Mouse (Mus musculus) midbrain, embryonic 11.5 days (tissue): ENCODE measurements around the gene Thbs3. TPM values are rescaled to one million over a fixed set of nuclear protein-coding genes. Genes with fewer than 3 reads are reported as not detected.
A peak's percentile ranks its signal among the peaks of the same experiment; 100 is the strongest.

ENCODE experiments used
- ATAC-seq: fragments of 200-750 bp; cut with Nextera tagmentation; 2 replicates; pipeline ENCODE4 v1.8.0; 2017; ENCODE audit warnings: moderate TSS enrichment, moderate library complexity; ENCODE audit not compliant: low FRiP score
- DNase-seq: peaks from one replicate; pipeline ENCODE4 v3.0.0; 2015; ENCODE audit warnings: low spot score; ENCODE audit errors: missing footprints
- H3K27ac ChIP-seq: fragments of 300-500 bp; sonication (generic); 2 replicates; pipeline ENCODE4 v1.5.1; 2014; ENCODE audit warnings: low read depth, low read length
- H3K27me3 ChIP-seq: fragments of 300-500 bp; sonication (generic); 2 replicates; pipeline ENCODE4 v1.6.1; 2014; ENCODE audit warnings: mild to moderate bottlenecking, low read length, moderate library complexity, mixed read lengths; ENCODE audit not compliant: control insufficient read depth, insufficient read depth
- H3K36me3 ChIP-seq: fragments of 300-500 bp; sonication (generic); 2 replicates; pipeline ENCODE4 v1.6.1; 2014; ENCODE audit warnings: mild to moderate bottlenecking, low read length, moderate library complexity, mixed read lengths; ENCODE audit not compliant: control insufficient read depth, insufficient read depth
- H3K4me1 ChIP-seq: fragments of 300-500 bp; sonication (generic); 2 replicates; pipeline ENCODE4 v1.6.1; 2014; ENCODE audit warnings: low read length; ENCODE audit not compliant: control insufficient read depth, insufficient read depth
- H3K4me2 ChIP-seq: fragments of 300-500 bp; sonication (generic); 2 replicates; pipeline ENCODE4 v1.6.1; 2014; ENCODE audit warnings: mild to moderate bottlenecking, moderate library complexity
- H3K4me3 ChIP-seq: fragments of 300-500 bp; sonication (generic); 2 replicates; pipeline ENCODE4 v1.5.1; 2014; ENCODE audit warnings: low read depth, low read length
- H3K9ac ChIP-seq: fragments of 300-500 bp; sonication (generic); 2 replicates; pipeline ENCODE4 v1.6.1; 2014; ENCODE audit warnings: low read length
- H3K9me3 ChIP-seq: fragments of 300-500 bp; sonication (generic); 2 replicates; pipeline ENCODE4 v1.6.1; 2016; ENCODE audit warnings: low read length; ENCODE audit not compliant: control insufficient read depth
- WGBS: fragments of 180-500 bp; shearing (Covaris S2); extraction: QIAGEN DNeasy Blood & Tissue Kit; methylation state at CpG from one replicate; pipeline ENCODE4 v1.1.7; 2014; 5-methylcytosine and 5-hydroxymethylcytosine counted together
- polyA plus RNA-seq: library from polyadenylated mRNA; unstranded; fragments of >200 nt; fragmentation: Nextera tagmentation; extraction: Ambion mirVana; gene quantifications from 2 replicates; pipeline ENCODE4 v1.2.1, GENCODE M21; 2014

Thbs3 gene
- polyA plus RNA-seq, 1 experiment from 2014 or later: 55.8 TPM

- ATAC-seq (no peak), DNase-seq (no peak)
- Histone ChIP-seq H3K4me2 (no peak overlapping the region), H3K4me3 (no peak overlapping the region), H3K27me3 (no peaks in the 10 kb centered on the region), H3K27ac (no peak overlapping the region; the same call in 1 of the 2 replicates), H3K36me3 (peaks cover 5% of the 10 kb centered on the region; the same call in 1 of the 2 replicates), H3K9ac (no peak overlapping the region), H3K4me1 (peaks cover 43% of the 10 kb centered on the region), H3K9me3 (no peaks in the 10 kb centered on the region)
- WGBS: 85% methylated on average over 1 of the region's 1 CpGs
Observed at GRCm38 (mm10) chr3:89218271-89218670, 3.3 kb downstream of the Thbs3 start.

GRCm38 (mm10) chr3:89219546-89219945 lies 4.6 kb downstream of the Thbs3 start:
- no peaks in the 10 kb centered on the region for H3K27me3 ChIP-seq
- ATAC-seq (no peak), DNase-seq (no peak)
- H3K36me3 ChIP-seq: peaks cover 9% of the 10 kb centered on the region; the same call in 1 of the 2 replicates
- no peak overlapping the region for H3K4me2 ChIP-seq
- no peak overlapping the region for H3K4me3 ChIP-seq
- 50% methylated on average over 8 of the region's 8 CpGs for WGBS
- H3K9me3 ChIP-seq: no peaks in the 10 kb centered on the region
- H3K9ac ChIP-seq: no peak overlapping the region; the same call in 1 of the 2 replicates
- H3K4me1 ChIP-seq: peaks cover 54% of the 10 kb centered on the region
- H3K27ac ChIP-seq: peak overlapping the region; percentile 32; the same call in 1 of the 2 replicates

DNA sequence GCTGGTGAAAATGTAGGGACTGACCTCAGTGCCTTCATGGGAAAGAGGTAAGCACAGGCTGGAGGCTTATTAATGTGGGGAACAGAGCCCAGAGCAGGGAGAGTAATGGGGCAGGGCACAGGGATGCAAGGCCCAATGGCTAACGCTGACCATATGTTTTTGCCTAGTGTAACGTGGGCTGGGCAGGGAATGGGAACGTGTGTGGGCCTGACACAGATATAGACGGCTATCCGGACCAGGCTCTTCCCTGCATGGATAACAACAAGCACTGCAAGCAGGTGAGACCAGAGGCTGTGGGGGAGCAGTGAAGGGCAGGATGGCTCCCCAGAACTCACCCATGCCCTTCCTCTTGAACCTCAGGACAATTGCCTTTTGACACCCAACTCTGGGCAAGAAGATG lies 6.2 kb downstream of the Thbs3 start:
- Histone ChIP-seq H3K36me3 (peaks cover 9% of the 10 kb centered on the region; the same call in 1 of the 2 replicates), H3K4me1 (peaks cover 47% of the 10 kb centered on the region), H3K9me3 (no peaks in the 10 kb centered on the region), H3K9ac (no peak overlapping the region), H3K27ac (no peak overlapping the region; the same call in 1 of the 2 replicates), H3K4me3 (no peak overlapping the region), H3K27me3 (no peaks in the 10 kb centered on the region), H3K4me2 (no peak overlapping the region)
- no peak for DNase-seq
- ATAC-seq: no peak
- 80% methylated on average over 5 of the region's 5 CpGs for WGBS

- Histone ChIP-seq H3K9me3 (no peaks in the 10 kb centered on the region), H3K4me2 (peak overlapping the region; percentile 83), H3K4me1 (peaks cover 46% of the 10 kb centered on the region), H3K4me3 (peak overlapping the region; percentile 63), H3K36me3 (peaks cover 9% of the 10 kb centered on the region; the same call in 1 of the 2 replicates), H3K27me3 (no peaks in the 10 kb centered on the region), H3K27ac (peak overlapping the region; percentile 89), H3K9ac (peak overlapping the region; percentile 93)
- WGBS: 33% methylated on average over 11 of the region's 11 CpGs
- DNase-seq (peak; percentile 89), ATAC-seq (no peak)
Observed at GRCm38 (mm10) chr3:89224796-89225195, 9.8 kb downstream of the Thbs3 start.

- Histone ChIP-seq H3K9ac (peak overlapping the region; percentile 93), H3K27me3 (no peaks in the 10 kb centered on the region), H3K36me3 (peaks cover 9% of the 10 kb centered on the region; the same call in 1 of the 2 replicates), H3K4me3 (peak overlapping the region; percentile 63), H3K27ac (peak overlapping the region; percentile 89), H3K9me3 (no peaks in the 10 kb centered on the region), H3K4me1 (peaks cover 46% of the 10 kb centered on the region), H3K4me2 (peak overlapping the region; percentile 83)
- 19% methylated on average over 12 of the region's 12 CpGs for WGBS
- ATAC-seq (no peak; the same call in 1 of the 2 replicates), DNase-seq (peak; percentile 92)
Observed at GRCm38 (mm10) chr3:89225321-89225815, 10.4 kb downstream of the Thbs3 start.

GRCm38 (mm10) chr3:89225918-89226317 lies 10.9 kb downstream of the Thbs3 start:
- Histone ChIP-seq H3K27ac (peak overlapping the region; percentile 89), H3K4me2 (peak overlapping the region; percentile 83), H3K4me1 (peaks cover 46% of the 10 kb centered on the region), H3K36me3 (peaks cover 9% of the 10 kb centered on the region; the same call in 1 of the 2 replicates), H3K27me3 (no peaks in the 10 kb centered on the region), H3K9me3 (no peaks in the 10 kb centered on the region), H3K9ac (peak overlapping the region; percentile 93), H3K4me3 (peak overlapping the region; percentile 63)
- 11% methylated on average over 4 of the region's 4 CpGs for WGBS
- peak; percentile 82 for ATAC-seq
- DNase-seq: peak; percentile 98

DNA sequence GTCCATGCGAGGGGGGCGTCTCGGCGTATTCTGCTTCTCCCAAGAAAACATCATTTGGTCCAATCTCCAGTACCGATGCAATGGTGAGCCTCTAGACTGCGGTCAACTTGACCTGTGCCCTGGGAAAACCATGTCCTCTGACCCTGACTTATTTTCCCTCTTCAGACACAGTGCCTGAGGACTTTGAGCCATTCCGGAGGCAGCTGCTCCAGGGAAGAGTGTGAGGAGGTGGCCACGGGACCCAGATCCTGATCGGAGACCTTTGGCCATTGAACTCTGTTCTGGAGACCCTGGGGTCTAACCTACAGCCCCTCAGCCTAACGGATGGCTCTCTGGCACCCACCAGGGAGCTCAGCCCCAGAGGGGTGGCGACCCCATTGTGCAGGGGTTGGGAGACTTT lies 11.4 kb downstream of the Thbs3 start:
- Histone ChIP-seq H3K27me3 (no peaks in the 10 kb centered on the region), H3K9ac (peak overlapping the region; percentile 93), H3K9me3 (no peaks in the 10 kb centered on the region), H3K36me3 (peaks cover 9% of the 10 kb centered on the region; the same call in 1 of the 2 replicates), H3K27ac (peak overlapping the region; percentile 89), H3K4me3 (peak overlapping the region; percentile 63), H3K4me2 (peak overlapping the region; percentile 83), H3K4me1 (peaks cover 43% of the 10 kb centered on the region)
- ATAC-seq (no peak; the same call in none of the 2 replicates), DNase-seq (peak; percentile 94)
- WGBS: 5% methylated on average over 11 of the region's 11 CpGs

DNA sequence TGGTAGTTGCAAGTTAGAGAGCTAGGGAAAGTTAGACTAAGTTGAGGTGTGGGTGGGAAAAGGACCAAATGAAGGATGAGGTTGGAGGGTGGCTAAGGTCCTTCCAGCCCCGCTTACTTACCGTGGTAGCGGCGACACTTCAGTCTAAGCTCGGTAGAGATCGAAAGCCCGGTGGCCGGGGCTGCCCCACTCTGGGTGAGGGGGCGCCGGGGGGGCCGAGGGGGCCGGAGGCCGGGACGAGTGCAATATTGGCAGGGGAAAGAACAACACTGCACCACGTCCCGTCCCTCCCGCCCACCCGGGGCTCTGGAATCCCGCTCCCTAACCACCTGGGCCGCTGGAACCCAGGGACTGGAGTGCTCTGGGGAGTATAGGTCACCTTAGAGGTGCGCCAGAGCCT lies 11.9 kb downstream of the Thbs3 start, which contains the start of gene Mtx1:
Gene Mtx1, minus strand, starts transcription at position 189 of the 400 bp plus-strand sequence.
- no peak for ATAC-seq
- Histone ChIP-seq H3K27me3 (no peaks in the 10 kb centered on the region), H3K4me3 (peak within 1 kb of the TSS; percentile 63), H3K36me3 (peaks cover 9% of the 10 kb centered on the region; the same call in 1 of the 2 replicates), H3K9ac (peak within 1 kb of the TSS; percentile 93), H3K9me3 (no peaks in the 10 kb centered on the region), H3K4me1 (peaks cover 40% of the 10 kb centered on the region), H3K4me2 (peak within 1 kb of the TSS; percentile 83), H3K27ac (peak within 1 kb of the TSS; percentile 89)
- no peak for DNase-seq
- WGBS: under 1% methylated on average over 21 of the region's 21 CpGs
